Mouse (Mus musculus): ENCODE results near the gene Pik3r5. TPM values are rescaled to one million over a fixed set of nuclear protein-coding genes. Genes with fewer than 3 reads are reported as not detected.

Pik3r5 gene
- polyA plus RNA-seq, 1 experiment from 2014 or later = 0.83 TPM

- H3K4me3 ChIP-seq = no peak overlapping the region
- H3K27ac ChIP-seq = no peak overlapping the region
- no peaks in the 10 kb centered on the region for H3K9me3 ChIP-seq
- no peak for DNase-seq (ENCODE audit: extremely low spot score, low spot score)
- peaks cover 7% of the 10 kb centered on the region for H3K4me1 ChIP-seq
- 81% methylated on average over 4 of the region's 4 CpGs for WGBS
- H3K27me3 ChIP-seq (ENCODE audit: poor library complexity, severe bottlenecking) = no peaks in the 10 kb centered on the region; the same call in 1 of the 2 replicates
- H3K36me3 ChIP-seq (replicated peaks) = no peaks in the 10 kb centered on the region
Measured at GRCm38 (mm10) chr11:68526441-68526840, 94.5 kb downstream of the Pik3r5 start.

DNA sequence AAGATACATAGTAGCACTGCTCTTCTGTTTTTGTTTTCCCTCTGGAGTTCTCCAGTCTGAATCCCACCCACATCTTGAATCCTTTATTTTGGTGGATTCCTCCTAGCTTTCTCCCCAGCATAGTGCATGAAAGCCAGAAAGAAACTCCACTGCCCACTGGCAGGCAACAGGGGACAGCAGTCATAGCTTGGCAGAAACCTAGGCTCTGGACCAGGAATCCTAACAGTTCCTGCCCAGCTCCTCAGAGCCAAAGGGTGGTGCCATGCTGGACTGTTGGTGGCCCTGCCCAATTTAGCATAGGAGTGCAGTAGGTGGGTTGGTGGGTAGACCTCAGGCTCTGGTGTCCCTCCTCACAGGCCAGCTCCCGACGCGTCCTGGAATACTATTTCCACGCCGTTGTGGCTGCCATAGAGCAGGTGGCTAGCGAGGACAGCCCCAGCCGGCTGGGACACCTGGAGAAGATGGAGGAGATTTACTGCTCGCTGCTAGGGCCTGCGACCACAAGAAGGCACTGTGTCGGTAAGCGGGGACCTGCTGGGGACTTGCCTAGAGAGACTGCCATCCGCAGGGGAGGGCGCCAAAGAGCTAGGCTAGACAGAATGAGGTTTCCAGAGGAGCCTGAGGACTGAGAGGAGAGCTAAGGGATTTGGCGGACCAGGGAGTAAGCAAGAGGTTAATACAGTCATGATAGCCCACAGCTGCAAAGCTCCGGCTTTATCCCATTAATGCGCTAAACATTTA lies 99.3 kb downstream of the Pik3r5 start:
- Histone ChIP-seq H3K36me3 (replicated peaks) (no peaks in the 10 kb centered on the region), H3K27ac (no peak overlapping the region), H3K4me3 (no peak overlapping the region), H3K9me3 (no peaks in the 10 kb centered on the region), H3K4me1 (peaks cover 4% of the 10 kb centered on the region; the same call in 1 of the 2 replicates), H3K27me3 (ENCODE audit: poor library complexity, severe bottlenecking) (no peaks in the 10 kb centered on the region; the same call in 1 of the 2 replicates)
- DNase-seq (ENCODE audit: extremely low spot score, low spot score) = peak; percentile 27
- 26% methylated on average over 16 of the region's 16 CpGs for WGBS

DNA sequence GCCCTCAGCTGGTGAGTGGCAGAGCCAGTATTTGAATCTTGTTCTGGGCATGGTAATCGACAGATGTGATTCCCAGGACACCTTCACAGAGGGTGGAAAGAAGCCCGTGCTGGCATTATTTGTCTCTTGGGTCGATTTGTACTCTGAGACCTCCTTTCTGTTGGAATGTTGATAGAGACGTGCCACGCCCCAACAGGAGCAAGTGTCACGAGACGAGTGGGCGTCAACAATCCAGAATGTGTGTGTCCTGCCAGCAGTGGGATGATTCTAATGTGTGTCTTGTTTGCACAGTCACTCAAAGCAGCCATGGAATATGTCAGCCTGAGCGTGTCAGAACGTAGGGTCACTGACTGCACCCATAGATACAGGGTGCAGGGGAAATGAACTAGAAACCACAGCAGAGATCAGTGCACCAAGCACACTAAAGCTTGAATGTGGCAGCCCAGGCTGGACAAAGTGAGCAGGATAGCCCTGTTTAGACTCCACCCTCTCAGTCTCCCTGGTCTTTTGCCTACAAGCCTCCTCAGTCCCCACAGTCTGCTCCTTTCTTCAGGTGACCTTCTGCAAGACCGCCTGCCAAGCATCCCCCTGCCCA lies 100.1 kb downstream of the Pik3r5 start:
- Histone ChIP-seq H3K36me3 (replicated peaks) (no peaks in the 10 kb centered on the region), H3K4me1 (peaks cover 4% of the 10 kb centered on the region; the same call in 1 of the 2 replicates), H3K9me3 (no peaks in the 10 kb centered on the region), H3K27ac (no peak overlapping the region), H3K27me3 (ENCODE audit: poor library complexity, severe bottlenecking) (no peaks in the 10 kb centered on the region; the same call in 1 of the 2 replicates), H3K4me3 (no peak overlapping the region)
- 87% methylated on average over 11 of the region's 11 CpGs for WGBS
- no peak for DNase-seq (ENCODE audit: extremely low spot score, low spot score)

GRCm38 (mm10) chr11:68532773-68533172 lies 100.9 kb downstream of the Pik3r5 start:
- Histone ChIP-seq H3K36me3 (replicated peaks) (no peaks in the 10 kb centered on the region), H3K9me3 (no peaks in the 10 kb centered on the region), H3K4me3 (no peak overlapping the region), H3K27me3 (ENCODE audit: poor library complexity, severe bottlenecking) (no peaks in the 10 kb centered on the region; the same call in 1 of the 2 replicates), H3K27ac (no peak overlapping the region), H3K4me1 (peaks cover 4% of the 10 kb centered on the region; the same call in 1 of the 2 replicates)
- 81% methylated on average over 5 of the region's 5 CpGs for WGBS
- DNase-seq (ENCODE audit: extremely low spot score, low spot score) = no peak

DNA sequence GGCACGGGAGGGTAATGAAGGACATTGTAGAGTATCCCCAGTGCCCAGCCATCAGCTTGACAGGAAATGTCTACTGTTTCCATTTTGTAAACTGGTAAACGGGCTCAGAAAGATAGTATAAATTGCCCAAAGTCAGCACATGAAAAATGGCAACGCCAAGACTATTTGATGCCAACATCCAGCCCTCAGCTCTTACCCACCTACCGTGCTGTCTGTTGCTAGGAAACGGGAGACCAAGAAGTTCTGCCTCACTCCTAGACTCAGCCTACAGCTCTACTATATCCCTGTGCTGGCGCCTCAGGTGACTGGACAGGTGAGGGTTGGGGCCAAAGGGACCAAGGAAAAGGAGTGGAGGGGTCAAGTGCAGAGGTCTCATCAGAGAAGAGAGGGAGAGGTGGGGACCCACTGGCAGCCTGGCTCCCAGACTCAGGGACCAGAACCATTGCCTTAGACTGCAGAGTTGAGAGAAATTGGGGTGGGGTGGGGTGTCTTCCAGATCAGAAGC lies 102.1 kb downstream of the Pik3r5 start:
- Histone ChIP-seq H3K36me3 (replicated peaks) (no peaks in the 10 kb centered on the region), H3K27me3 (ENCODE audit: poor library complexity, severe bottlenecking) (no peaks in the 10 kb centered on the region; the same call in 1 of the 2 replicates), H3K9me3 (no peaks in the 10 kb centered on the region), H3K4me3 (no peak overlapping the region), H3K4me1 (peaks cover 4% of the 10 kb centered on the region; the same call in 1 of the 2 replicates), H3K27ac (no peak overlapping the region)
- no peak for DNase-seq (ENCODE audit: extremely low spot score, low spot score)
- 90% methylated on average over 6 of the region's 6 CpGs for WGBS

GRCm38 (mm10) chr11:68536026-68536425 lies 104.1 kb downstream of the Pik3r5 start:
- Histone ChIP-seq H3K9me3 (no peaks in the 10 kb centered on the region), H3K27me3 (ENCODE audit: poor library complexity, severe bottlenecking) (no peaks in the 10 kb centered on the region), H3K36me3 (replicated peaks) (no peaks in the 10 kb centered on the region), H3K4me1 (peaks cover 8% of the 10 kb centered on the region; the same call in 1 of the 2 replicates), H3K4me3 (no peak overlapping the region), H3K27ac (no peak overlapping the region)
- no peak for DNase-seq (ENCODE audit: extremely low spot score, low spot score)
- 79% methylated on average over 4 of the region's 4 CpGs for WGBS

DNA sequence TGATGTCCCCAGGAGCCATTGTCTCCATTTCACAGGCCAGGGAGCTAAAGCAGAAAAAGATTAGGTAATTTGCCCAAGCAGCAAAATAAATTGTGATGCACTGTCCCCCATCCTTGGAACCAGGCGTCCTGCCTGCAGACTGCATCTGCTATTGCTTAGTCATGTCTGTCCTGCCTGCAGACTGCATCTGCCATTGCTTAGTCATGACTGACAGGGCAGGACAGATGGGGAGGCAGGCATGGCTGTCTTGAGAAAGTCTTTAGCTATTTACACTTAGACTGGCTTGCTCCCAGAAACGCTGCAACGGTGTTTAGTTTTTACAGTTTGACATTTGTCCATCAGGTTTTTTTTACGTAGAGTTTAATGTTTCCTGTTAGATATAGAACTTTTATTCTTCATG lies 104.5 kb downstream of the Pik3r5 start:
- Histone ChIP-seq H3K4me1 (peaks cover 4% of the 10 kb centered on the region; the same call in 1 of the 2 replicates), H3K9me3 (no peaks in the 10 kb centered on the region), H3K36me3 (replicated peaks) (no peaks in the 10 kb centered on the region), H3K4me3 (no peak overlapping the region), H3K27ac (no peak overlapping the region), H3K27me3 (ENCODE audit: poor library complexity, severe bottlenecking) (no peaks in the 10 kb centered on the region)
- WGBS = 58% methylated on average over 4 of the region's 4 CpGs
- DNase-seq (ENCODE audit: extremely low spot score, low spot score) = no peak

- H3K27me3 ChIP-seq (ENCODE audit: poor library complexity, severe bottlenecking) = peaks cover 9% of the 10 kb centered on the region
- H3K4me1 ChIP-seq = peaks cover 6% of the 10 kb centered on the region
- no peak overlapping the region for H3K27ac ChIP-seq
- H3K9me3 ChIP-seq = no peaks in the 10 kb centered on the region
- H3K36me3 ChIP-seq (replicated peaks) = no peaks in the 10 kb centered on the region
- no peak for DNase-seq (ENCODE audit: extremely low spot score, low spot score)
- H3K4me3 ChIP-seq = no peak overlapping the region
- WGBS = 66% methylated on average over 5 of the region's 5 CpGs
Measured at GRCm38 (mm10) chr11:68539621-68540020, 107.7 kb downstream of the Pik3r5 start.

DNA sequence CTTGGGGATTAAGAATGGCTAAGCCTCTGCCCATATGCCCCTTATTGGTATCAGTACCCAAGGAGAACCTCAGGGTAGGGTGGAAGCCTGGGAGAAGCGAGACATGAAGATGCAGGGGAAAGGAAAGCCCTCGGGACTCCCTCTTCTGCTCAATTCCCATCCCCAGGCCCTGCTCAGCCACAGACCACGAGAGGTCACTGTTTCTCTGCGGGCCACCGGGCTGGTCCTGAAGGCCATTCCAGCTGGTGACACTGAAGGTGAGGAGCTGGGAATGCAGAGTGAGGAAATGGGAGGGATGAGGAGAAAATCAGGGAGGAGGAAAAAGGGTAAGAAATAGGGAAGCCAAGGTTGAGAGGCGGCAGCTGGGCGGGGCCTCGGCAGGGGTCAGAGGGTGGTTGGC lies 112.6 kb downstream of the Pik3r5 start:
- DNase-seq (ENCODE audit: extremely low spot score, low spot score) = no peak
- WGBS = 10% methylated on average over 8 of the region's 8 CpGs
- no peaks in the 10 kb centered on the region for H3K36me3 ChIP-seq (replicated peaks)
- no peaks in the 10 kb centered on the region for H3K9me3 ChIP-seq
- peaks cover 7% of the 10 kb centered on the region for H3K4me1 ChIP-seq
- H3K4me3 ChIP-seq = no peak overlapping the region
- no peak overlapping the region for H3K27ac ChIP-seq
- peaks cover 16% of the 10 kb centered on the region for H3K27me3 ChIP-seq (ENCODE audit: poor library complexity, severe bottlenecking)

GRCm38 (mm10) chr11:68545172-68545571 lies 113.3 kb downstream of the Pik3r5 start:
- DNase-seq (ENCODE audit: extremely low spot score, low spot score) = no peak
- Histone ChIP-seq H3K36me3 (replicated peaks) (no peaks in the 10 kb centered on the region), H3K9me3 (no peaks in the 10 kb centered on the region), H3K4me3 (no peak overlapping the region), H3K27me3 (ENCODE audit: poor library complexity, severe bottlenecking) (peaks cover 16% of the 10 kb centered on the region), H3K4me1 (peaks cover 7% of the 10 kb centered on the region), H3K27ac (no peak overlapping the region)
- WGBS = 64% methylated on average over 7 of the region's 7 CpGs

- Histone ChIP-seq H3K36me3 (replicated peaks) (no peaks in the 10 kb centered on the region), H3K9me3 (no peaks in the 10 kb centered on the region), H3K4me1 (peaks cover 7% of the 10 kb centered on the region), H3K4me3 (no peak overlapping the region), H3K27ac (no peak overlapping the region), H3K27me3 (ENCODE audit: poor library complexity, severe bottlenecking) (peaks cover 16% of the 10 kb centered on the region)
- WGBS = 77% methylated on average over 8 of the region's 8 CpGs
- no peak for DNase-seq (ENCODE audit: extremely low spot score, low spot score)
Measured at GRCm38 (mm10) chr11:68545682-68546222, 113.8 kb downstream of the Pik3r5 start.
